Mouse (Mus musculus) forebrain, embryonic 16.5 days (tissue): ENCODE measurements around the gene Srp9. TPM values are rescaled to one million over a fixed set of nuclear protein-coding genes. Genes with fewer than 3 reads are reported as not detected.

Experiments used
- ATAC-seq: fragments of 200-750 bp; cut with Nextera tagmentation; 2 replicates; pipeline ENCODE4 v1.8.0; 2017; ENCODE audit warnings: mild to moderate bottlenecking, moderate library complexity
- H3K27ac ChIP-seq: fragments of 300-500 bp; sonication (generic); 2 replicates; pipeline ENCODE4 v1.5.1; 2014; ENCODE audit warnings: low read length, control low read depth
- H3K27me3 ChIP-seq: fragments of 300-500 bp; sonication (generic); replicated peaks from 2 replicates; pipeline ENCODE4 v1.6.1; 2014; ENCODE audit warnings: low read length; ENCODE audit not compliant: control insufficient read depth, insufficient read depth
- H3K36me3 ChIP-seq: fragments of 300-500 bp; sonication (generic); 2 replicates; pipeline ENCODE4 v1.6.1; 2014; ENCODE audit not compliant: control insufficient read depth, insufficient read depth
- H3K4me1 ChIP-seq: fragments of 300-500 bp; sonication (generic); replicated peaks from 2 replicates; pipeline ENCODE4 v1.6.1; 2014; ENCODE audit warnings: low read length; ENCODE audit not compliant: control insufficient read depth, insufficient read depth
- H3K4me2 ChIP-seq: fragments of 300-500 bp; sonication (generic); 2 replicates; pipeline ENCODE4 v1.6.1; 2014; ENCODE audit warnings: mild to moderate bottlenecking, low read length, control low read depth
- H3K4me3 ChIP-seq: fragments of 300-500 bp; sonication (generic); replicated peaks from 2 replicates; pipeline ENCODE4 v1.5.1; 2014; ENCODE audit warnings: mild to moderate bottlenecking, low read length, control low read depth
- H3K9ac ChIP-seq: fragments of 300-500 bp; sonication (generic); replicated peaks from 2 replicates; pipeline ENCODE4 v1.6.1; 2014; ENCODE audit warnings: low read depth, low read length, control low read depth
- H3K9me3 ChIP-seq: fragments of 300-500 bp; sonication (generic); 2 replicates; pipeline ENCODE4 v1.6.1; 2016; ENCODE audit warnings: low read length; ENCODE audit not compliant: control insufficient read depth
- WGBS: fragments of 180-500 bp; shearing (Covaris S2); extraction: QIAGEN DNeasy Blood & Tissue Kit; methylation state at CpG from one replicate; pipeline ENCODE4 v1.1.7; 2014; 5-methylcytosine and 5-hydroxymethylcytosine counted together
- polyA plus RNA-seq: library from polyadenylated mRNA; unstranded; fragments of >200 nt; fragmentation: Nextera tagmentation; extraction: Ambion mirVana; gene quantifications from 2 replicates; pipeline ENCODE4 v1.2.1, GENCODE M21; 2015

Srp9 gene
- polyA plus RNA-seq, 1 experiment from 2014 or later, result 125 TPM

GRCm38 (mm10) chr1:182100403-182100802 is 24.1 kb upstream of the Srp9 start:
- no peak overlapping the region for H3K9ac ChIP-seq
- no peak overlapping the region for H3K4me2 ChIP-seq
- WGBS, result 56% methylated on average over 3 of the region's 3 CpGs
- no peak for ATAC-seq
- H3K36me3 ChIP-seq, result no peaks in the 10 kb centered on the region
- H3K27ac ChIP-seq, result no peak overlapping the region
- H3K4me1 ChIP-seq, result peaks cover 3% of the 10 kb centered on the region
- H3K9me3 ChIP-seq, result no peaks in the 10 kb centered on the region
- no peaks in the 10 kb centered on the region for H3K27me3 ChIP-seq
- H3K4me3 ChIP-seq, result no peak overlapping the region

- no peaks in the 10 kb centered on the region for H3K27me3 ChIP-seq
- no peaks in the 10 kb centered on the region for H3K36me3 ChIP-seq
- WGBS, result 71% methylated on average over 4 of the region's 4 CpGs
- no peak overlapping the region for H3K27ac ChIP-seq
- no peaks in the 10 kb centered on the region; the same call in 1 of the 2 replicates for H3K4me1 ChIP-seq
- no peaks in the 10 kb centered on the region for H3K9me3 ChIP-seq
- no peak overlapping the region for H3K9ac ChIP-seq
- no peak for ATAC-seq
- H3K4me2 ChIP-seq, result no peak overlapping the region
- no peak overlapping the region for H3K4me3 ChIP-seq
Observed at GRCm38 (mm10) chr1:182101468-182101867, 23.1 kb upstream of the Srp9 start.

GRCm38 (mm10) chr1:182102706-182103105 is 21.8 kb upstream of the Srp9 start:
- Histone ChIP-seq H3K4me2 (no peak overlapping the region), H3K27me3 (no peaks in the 10 kb centered on the region), H3K9ac (no peak overlapping the region), H3K36me3 (no peaks in the 10 kb centered on the region), H3K4me1 (no peaks in the 10 kb centered on the region; the same call in 1 of the 2 replicates), H3K4me3 (no peak overlapping the region), H3K27ac (no peak overlapping the region), H3K9me3 (no peaks in the 10 kb centered on the region)
- no peak for ATAC-seq

- Histone ChIP-seq H3K36me3 (no peaks in the 10 kb centered on the region), H3K27me3 (no peaks in the 10 kb centered on the region), H3K4me3 (no peak overlapping the region), H3K27ac (no peak overlapping the region), H3K9ac (no peak overlapping the region), H3K4me1 (no peaks in the 10 kb centered on the region; the same call in 1 of the 2 replicates), H3K4me2 (no peak overlapping the region), H3K9me3 (no peaks in the 10 kb centered on the region)
- no peak for ATAC-seq
- WGBS, result 64% methylated on average over 11 of the region's 11 CpGs
Observed at GRCm38 (mm10) chr1:182103436-182103835, 21.1 kb upstream of the Srp9 start.

- H3K9me3 ChIP-seq, result no peaks in the 10 kb centered on the region
- H3K27ac ChIP-seq, result no peak overlapping the region
- H3K4me3 ChIP-seq, result no peak overlapping the region
- no peaks in the 10 kb centered on the region; the same call in 1 of the 2 replicates for H3K4me1 ChIP-seq
- no peak overlapping the region for H3K4me2 ChIP-seq
- no peak overlapping the region for H3K9ac ChIP-seq
- ATAC-seq, result no peak
- no peaks in the 10 kb centered on the region for H3K27me3 ChIP-seq
- WGBS, result 56% methylated on average over 3 of the region's 3 CpGs
- no peaks in the 10 kb centered on the region for H3K36me3 ChIP-seq
Observed at GRCm38 (mm10) chr1:182105023-182105422, 19.5 kb upstream of the Srp9 start.

- Histone ChIP-seq H3K9ac (no peak overlapping the region), H3K4me1 (peaks cover 8% of the 10 kb centered on the region), H3K9me3 (no peaks in the 10 kb centered on the region), H3K4me3 (no peak overlapping the region), H3K36me3 (no peaks in the 10 kb centered on the region), H3K27ac (no peak overlapping the region), H3K4me2 (no peak overlapping the region), H3K27me3 (no peaks in the 10 kb centered on the region)
- no peak for ATAC-seq
- WGBS, result 80% methylated on average over 9 of the region's 9 CpGs
Observed at GRCm38 (mm10) chr1:182107251-182107650, 17.3 kb upstream of the Srp9 start.

GRCm38 (mm10) chr1:182108397-182109099 is 16.0 kb upstream of the Srp9 start:
- H3K27ac ChIP-seq, result no peak overlapping the region
- no peaks in the 10 kb centered on the region for H3K36me3 ChIP-seq
- H3K9ac ChIP-seq, result no peak overlapping the region
- no peak overlapping the region for H3K4me2 ChIP-seq
- peaks cover 8% of the 10 kb centered on the region for H3K4me1 ChIP-seq
- H3K27me3 ChIP-seq, result no peaks in the 10 kb centered on the region
- 83% methylated on average over 13 of the region's 13 CpGs for WGBS
- H3K4me3 ChIP-seq, result no peak overlapping the region
- H3K9me3 ChIP-seq, result no peaks in the 10 kb centered on the region
- no peak for ATAC-seq

- no peak for ATAC-seq
- H3K36me3 ChIP-seq, result no peaks in the 10 kb centered on the region
- 90% methylated on average over 11 of the region's 11 CpGs for WGBS
Observed at GRCm38 (mm10) chr1:182110185-182110584, 14.4 kb upstream of the Srp9 start.

GRCm38 (mm10) chr1:182110708-182111385 is 13.7 kb upstream of the Srp9 start:
- H3K9ac ChIP-seq, result no peak overlapping the region
- ATAC-seq, result no peak
- H3K27ac ChIP-seq, result no peak overlapping the region
- H3K4me1 ChIP-seq, result peaks cover 15% of the 10 kb centered on the region
- 68% methylated on average over 15 of the region's 15 CpGs for WGBS
- H3K27me3 ChIP-seq, result no peaks in the 10 kb centered on the region
- H3K9me3 ChIP-seq, result no peaks in the 10 kb centered on the region
- no peak overlapping the region for H3K4me3 ChIP-seq
- no peaks in the 10 kb centered on the region for H3K36me3 ChIP-seq
- no peak overlapping the region for H3K4me2 ChIP-seq

More at GRCm38 (mm10) chr1:182110185-182110584, 14.4 kb upstream of the Srp9 start:
- H3K4me1 ChIP-seq, result peaks cover 15% of the 10 kb centered on the region
- no peaks in the 10 kb centered on the region for H3K9me3 ChIP-seq
- no peak overlapping the region for H3K4me3 ChIP-seq
- H3K9ac ChIP-seq, result no peak overlapping the region
- no peak overlapping the region for H3K27ac ChIP-seq
- H3K4me2 ChIP-seq, result no peak overlapping the region
- H3K27me3 ChIP-seq, result no peaks in the 10 kb centered on the region
